Mouse (Mus musculus) spleen, adult 12 weeks (tissue): ENCODE results near the gene Chchd10.
A peak's percentile ranks its signal among the peaks of the same experiment; 100 is the strongest.

Source experiments
- DNase-seq: peaks from one replicate; pipeline ENCODE4 v3.0.0; 2022; ENCODE audit warnings: low spot score

Chchd10 gene

DNA sequence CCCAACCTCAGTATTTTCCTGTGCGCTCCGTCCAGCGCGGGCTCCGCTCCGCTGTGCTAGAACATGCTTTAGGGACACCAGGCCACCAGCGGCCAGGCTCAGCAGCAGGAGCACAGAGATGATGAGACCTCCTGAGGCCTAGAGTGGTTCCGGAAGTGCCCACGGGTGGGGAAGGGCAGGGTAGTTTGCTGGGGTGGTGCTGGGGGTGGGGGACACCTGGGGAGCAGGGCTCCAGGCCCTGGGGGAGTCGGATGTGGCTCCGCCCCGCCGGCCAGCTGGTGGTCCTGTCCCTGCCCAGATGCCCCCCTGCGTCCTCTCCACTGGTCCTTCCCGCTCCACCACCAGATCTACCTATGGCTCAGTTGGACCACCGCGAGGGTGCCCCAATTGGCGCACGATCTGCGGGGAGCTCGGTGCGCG lies 17.9 kb downstream of the Chchd10 start:
- DNase-seq = no peak

- DNase-seq = peak; percentile 59
Observed at GRCm38 (mm10) chr10:75951424-75952050, 18.6 kb downstream of the Chchd10 start.

DNA sequence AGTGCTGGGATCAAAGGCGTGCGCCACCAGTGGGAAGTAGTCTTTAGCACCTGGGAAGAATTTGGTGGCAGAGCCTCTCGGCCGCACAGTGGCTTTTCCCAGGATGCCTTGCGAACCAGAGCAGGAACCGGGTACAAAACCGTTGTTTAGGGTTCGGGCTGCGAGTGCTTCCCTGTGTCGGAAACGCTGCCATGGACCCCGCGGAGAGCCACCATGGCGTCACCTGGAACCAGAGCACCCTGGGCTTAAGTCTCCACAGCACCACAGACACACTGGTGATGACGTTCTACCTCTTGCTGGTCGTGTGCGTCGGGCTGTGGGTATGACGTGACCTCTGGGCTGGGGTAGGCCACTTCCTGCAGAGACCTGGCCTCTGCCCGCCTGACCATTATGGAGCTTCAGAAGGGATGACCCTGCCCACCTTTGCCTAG lies 21.5 kb downstream of the Chchd10 start, which contains the start of gene Gm5134:
Gm5134 (plus strand) TSS at position 134 of the 431 bp plus-strand sequence.
- DNase-seq = no peak

- no peak for DNase-seq
Observed at GRCm38 (mm10) chr10:75973846-75974245, 40.9 kb downstream of the Chchd10 start.

DNA sequence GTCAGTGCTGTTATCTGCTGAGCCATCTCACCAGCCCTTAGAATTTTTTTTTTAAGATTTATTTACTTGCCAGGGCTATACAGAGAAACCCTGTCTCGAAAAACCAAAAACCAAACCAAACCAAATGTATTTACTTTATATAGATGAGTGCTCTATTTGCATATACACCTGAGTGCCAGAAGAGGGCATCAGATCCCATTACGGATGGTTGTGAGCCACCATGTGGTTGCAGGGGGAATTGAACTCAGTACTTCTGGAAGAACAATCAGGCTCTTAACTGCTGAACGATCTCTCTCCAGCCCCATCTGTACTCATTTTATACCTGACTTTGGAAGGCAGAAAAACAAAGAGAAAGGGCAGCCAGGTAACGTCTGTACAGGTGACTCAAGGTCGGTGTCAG lies 42.3 kb downstream of the Chchd10 start:
- DNase-seq = no peak

DNA sequence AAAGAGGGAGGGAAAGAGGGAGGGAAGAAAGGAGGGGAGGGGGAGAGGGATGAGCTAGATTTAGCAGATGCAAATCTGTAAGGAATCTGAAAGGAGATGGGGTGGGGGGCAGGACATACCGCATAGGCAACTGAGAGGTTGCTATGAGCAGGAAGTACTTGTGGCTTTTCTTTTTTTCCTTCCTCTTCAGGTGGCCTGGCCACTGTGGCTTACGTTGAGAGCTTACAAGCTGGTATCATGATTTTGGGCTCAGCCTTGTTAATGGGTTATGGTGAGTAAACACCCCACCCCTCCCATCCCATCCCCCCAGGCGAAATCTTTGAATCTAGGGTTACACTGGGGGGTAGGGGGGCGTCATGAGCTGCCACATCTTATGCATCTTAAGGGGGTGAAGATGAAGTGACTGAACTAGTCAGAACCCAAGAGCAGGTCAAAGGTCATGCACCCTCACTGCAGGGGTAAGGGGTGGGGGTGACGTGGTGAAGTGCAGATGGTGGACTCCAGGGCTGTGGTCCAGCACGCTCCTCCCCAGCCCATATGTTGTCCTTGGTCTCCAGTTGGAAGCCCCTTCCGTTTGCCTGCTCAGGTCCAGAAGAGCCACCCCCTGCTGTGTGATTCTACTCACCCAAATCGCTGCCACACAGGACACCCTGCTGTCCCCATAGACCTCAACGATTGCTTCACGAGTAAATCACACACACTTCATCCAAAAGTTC lies 45.3 kb downstream of the Chchd10 start:
- DNase-seq = no peak

DNA sequence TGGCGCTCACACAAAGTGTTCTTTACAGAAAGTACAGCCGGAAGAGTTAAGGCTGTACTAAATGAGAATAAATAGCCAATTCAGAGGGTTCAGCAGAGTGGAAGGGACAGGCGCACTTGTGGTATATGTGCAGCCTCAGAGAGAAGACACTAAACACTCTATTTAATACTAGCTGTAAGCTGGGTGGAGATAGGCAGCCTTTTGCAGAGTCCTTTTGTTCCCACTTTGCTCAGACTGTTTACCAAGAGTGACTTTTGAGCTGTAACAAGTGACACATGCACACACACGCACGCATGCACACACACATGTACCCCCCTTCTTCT lies 45.9 kb downstream of the Chchd10 start:
- no peak for DNase-seq

GRCm38 (mm10) chr10:75979432-75979831 lies 46.5 kb downstream of the Chchd10 start:
- no peak for DNase-seq
